Mouse (Mus musculus): ENCODE results near the gene Ndufaf3. TPM values are rescaled to one million over a fixed set of nuclear protein-coding genes. Genes with fewer than 3 reads are reported as not detected.

Ndufaf3 gene
- polyA plus RNA-seq, 1 experiment, result 46.3 TPM

DNA sequence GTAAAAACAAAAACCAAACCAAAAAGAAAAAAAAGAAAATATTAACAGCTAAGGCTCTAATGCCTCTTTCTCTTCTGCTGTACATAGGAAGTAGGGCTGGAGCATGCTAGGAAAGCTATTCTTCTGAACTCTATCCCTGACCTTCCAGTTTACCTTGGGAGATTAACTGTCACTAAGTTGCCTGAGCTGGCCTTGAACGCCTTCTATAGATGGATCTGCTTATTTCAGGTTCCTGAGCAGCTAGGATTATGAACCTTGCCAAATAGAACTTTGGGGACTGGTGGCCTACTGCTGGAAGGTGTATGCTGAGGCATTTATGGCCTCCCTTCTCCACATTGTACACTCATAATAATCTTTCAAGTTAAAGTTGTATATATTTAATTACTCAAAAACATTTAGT is 36.3 kb downstream of the Ndufaf3 start:
- Histone ChIP-seq H3K4me3 (replicated peaks; ENCODE audit: extremely low read depth, low read depth, low read length) (no peak overlapping the region), H3K4me1 (ENCODE audit: control insufficient read depth, insufficient read depth, low read length) (no peaks in the 10 kb centered on the region)
- 77% methylated on average over 1 of the region's 1 CpGs for WGBS
- TF ChIP-seq POLR2A (IDR thresholded peaks at IDR 0.05; ENCODE audit: borderline replicate concordance, extremely low read depth, low read depth, low read length) (no peak), CTCF (IDR thresholded peaks at IDR 0.05; ENCODE audit: insufficient read depth, low read length) (no peak)
- DNase-seq, result no peak

DNA sequence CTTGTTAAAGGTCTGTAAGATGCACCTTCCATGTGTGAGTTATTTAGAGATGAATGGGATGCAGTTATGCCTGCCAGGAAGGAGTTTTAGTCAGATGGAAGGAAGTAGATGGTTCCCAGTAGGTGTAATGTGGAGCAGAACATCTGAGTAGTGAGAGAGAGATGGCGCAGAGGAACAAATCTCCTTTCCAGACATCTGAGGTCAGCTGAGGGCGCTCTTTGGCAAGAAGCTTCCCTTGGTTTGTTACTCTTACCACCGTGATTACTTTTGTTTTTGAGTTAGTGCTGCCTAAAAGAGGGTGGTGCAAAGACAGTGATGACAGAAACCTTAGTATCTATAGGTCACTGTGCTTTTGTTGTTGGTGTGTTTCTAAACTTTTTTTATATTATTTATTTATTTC is 41.8 kb downstream of the Ndufaf3 start:
- TF ChIP-seq POLR2A (IDR thresholded peaks at IDR 0.05; ENCODE audit: borderline replicate concordance, extremely low read depth, low read depth, low read length), result no peak
- TF ChIP-seq CTCF (IDR thresholded peaks at IDR 0.05; ENCODE audit: insufficient read depth, low read length), result no peak
- 47% methylated on average over 3 of the region's 3 CpGs for WGBS
- no peak for DNase-seq
- Histone ChIP-seq H3K4me1 (ENCODE audit: control insufficient read depth, insufficient read depth, low read length) (peaks cover 4% of the 10 kb centered on the region), H3K4me3 (replicated peaks; ENCODE audit: extremely low read depth, low read depth, low read length) (no peak overlapping the region)

- Histone ChIP-seq H3K4me3 (replicated peaks; ENCODE audit: extremely low read depth, low read depth, low read length) (no peak overlapping the region), H3K4me1 (ENCODE audit: control insufficient read depth, insufficient read depth, low read length) (peaks cover 8% of the 10 kb centered on the region)
- no peak for TF ChIP-seq POLR2A (IDR thresholded peaks at IDR 0.05; ENCODE audit: borderline replicate concordance, extremely low read depth, low read depth, low read length)
- TF ChIP-seq CTCF (IDR thresholded peaks at IDR 0.05; ENCODE audit: insufficient read depth, low read length), result no peak
- WGBS, result 95% methylated on average over 4 of the region's 4 CpGs
- DNase-seq, result no peak
Observed at GRCm38 (mm10) chr9:108523341-108523740, 43.9 kb downstream of the Ndufaf3 start.

DNA sequence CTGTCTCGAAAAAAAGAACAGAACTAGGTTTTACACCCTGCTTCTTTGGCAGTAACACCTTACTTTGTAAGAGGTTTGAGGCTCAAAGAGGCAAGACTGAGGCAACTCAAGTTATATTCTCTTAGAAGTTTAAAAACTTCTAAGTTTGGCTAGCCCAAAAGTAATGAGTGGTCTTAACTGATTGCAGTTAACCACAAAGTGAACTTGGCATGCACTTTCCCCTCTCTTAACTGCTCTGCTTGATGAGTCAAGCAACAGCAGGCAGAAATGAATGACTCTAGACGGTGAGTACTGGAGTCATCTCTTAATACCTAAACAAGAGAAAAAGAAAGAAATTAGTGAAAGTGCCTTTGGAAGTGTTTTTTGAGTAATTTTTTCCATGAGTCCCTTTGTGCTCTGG is 45.6 kb downstream of the Ndufaf3 start:
- H3K4me3 ChIP-seq (replicated peaks; ENCODE audit: extremely low read depth, low read depth, low read length), result no peak overlapping the region
- WGBS, result 48% methylated on average over 2 of the region's 2 CpGs
- no peak for TF ChIP-seq CTCF (IDR thresholded peaks at IDR 0.05; ENCODE audit: insufficient read depth, low read length)
- TF ChIP-seq POLR2A (IDR thresholded peaks at IDR 0.05; ENCODE audit: borderline replicate concordance, extremely low read depth, low read depth, low read length), result no peak
- H3K4me1 ChIP-seq (ENCODE audit: control insufficient read depth, insufficient read depth, low read length), result peaks cover 8% of the 10 kb centered on the region
- no peak for DNase-seq

DNA sequence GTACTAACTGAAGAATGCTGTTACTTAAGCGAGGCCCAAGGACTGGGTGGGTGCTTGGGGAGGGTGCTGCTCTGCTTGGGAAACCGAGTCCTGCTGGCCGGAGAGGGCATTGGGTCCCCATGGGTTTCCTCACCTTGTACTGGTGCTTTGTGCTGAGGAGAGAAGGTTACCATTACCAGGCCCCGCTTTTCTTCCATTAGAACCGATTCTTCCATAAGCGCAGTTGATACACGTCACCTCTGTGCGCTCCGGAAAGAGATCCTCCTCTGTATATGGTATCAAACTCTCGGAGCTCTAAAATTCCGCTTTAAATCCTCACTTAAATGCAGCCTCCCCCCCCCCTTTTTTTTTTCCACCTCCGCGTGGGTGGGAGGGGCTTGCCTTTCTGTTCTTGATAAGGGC is 49.3 kb downstream of the Ndufaf3 start:
- no peak for DNase-seq
- WGBS, result 1% methylated on average over 13 of the region's 13 CpGs
- H3K4me1 ChIP-seq (ENCODE audit: control insufficient read depth, insufficient read depth, low read length), result peaks cover 5% of the 10 kb centered on the region; the same call in 1 of the 2 replicates
- H3K4me3 ChIP-seq (replicated peaks; ENCODE audit: extremely low read depth, low read depth, low read length), result peak overlapping the region; percentile 76
- TF ChIP-seq CTCF (IDR thresholded peaks at IDR 0.05; ENCODE audit: insufficient read depth, low read length), result no peak
- no peak for TF ChIP-seq POLR2A (IDR thresholded peaks at IDR 0.05; ENCODE audit: borderline replicate concordance, extremely low read depth, low read depth, low read length)

DNA sequence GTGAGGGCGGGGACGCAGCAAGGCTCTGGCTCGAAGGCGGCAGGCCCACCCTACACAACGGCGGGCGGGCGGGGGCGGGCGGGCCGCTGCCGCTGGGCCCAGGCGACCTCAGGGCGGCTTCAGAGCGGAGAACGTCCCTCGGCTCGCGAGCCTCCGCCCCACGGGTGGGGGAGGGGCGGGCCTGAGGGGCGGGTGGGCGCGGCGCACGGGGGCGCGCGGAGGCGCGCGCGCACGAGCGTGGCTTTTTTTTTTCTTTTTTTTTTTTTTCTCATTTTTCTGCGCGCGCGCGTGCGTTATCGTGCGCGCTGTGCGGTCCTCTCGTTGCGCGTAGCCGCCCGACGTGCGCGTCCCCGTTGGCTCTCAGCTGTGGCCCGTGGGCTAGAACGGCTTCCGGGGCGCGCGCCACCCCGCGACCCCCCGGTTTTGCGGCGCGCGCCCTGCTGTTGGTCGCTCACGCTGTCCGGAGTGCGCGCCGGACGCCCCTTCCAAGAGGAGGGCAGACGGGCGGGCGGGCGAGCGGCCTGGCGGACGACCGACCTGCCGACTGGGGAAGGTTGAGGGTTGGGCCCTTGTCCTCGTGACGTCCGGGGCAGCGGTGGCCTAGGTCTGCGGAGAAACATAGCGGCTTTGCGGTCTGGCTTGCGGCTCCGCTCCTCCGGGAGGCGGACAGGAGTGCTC is 49.8 kb downstream of the Ndufaf3 start:
- H3K4me1 ChIP-seq (ENCODE audit: control insufficient read depth, insufficient read depth, low read length), result peaks cover 5% of the 10 kb centered on the region; the same call in 1 of the 2 replicates
- peak; percentile 79 for DNase-seq
- peak overlapping the region; percentile 76 for H3K4me3 ChIP-seq (replicated peaks; ENCODE audit: extremely low read depth, low read depth, low read length)
- WGBS, result under 1% methylated on average over 64 of the region's 95 CpGs
- TF ChIP-seq CTCF (IDR thresholded peaks at IDR 0.05; ENCODE audit: insufficient read depth, low read length) (no peak), POLR2A (IDR thresholded peaks at IDR 0.05; ENCODE audit: borderline replicate concordance, extremely low read depth, low read depth, low read length) (no peak)

GRCm38 (mm10) chr9:108516380-108517251 is 50.6 kb downstream of the Ndufaf3 start, which contains the start of gene Qrich1:
TSS of gene Qrich1 (plus strand) at chr9:108516806.
- H3K4me3 ChIP-seq (replicated peaks; ENCODE audit: extremely low read depth, low read depth, low read length), result peak within 1 kb of the TSS; percentile 76
- H3K4me1 ChIP-seq (ENCODE audit: control insufficient read depth, insufficient read depth, low read length), result peaks cover 3% of the 10 kb centered on the region; the same call in 1 of the 2 replicates
- TF ChIP-seq POLR2A (IDR thresholded peaks at IDR 0.05; ENCODE audit: borderline replicate concordance, extremely low read depth, low read depth, low read length) (peak; percentile 84), CTCF (IDR thresholded peaks at IDR 0.05; ENCODE audit: insufficient read depth, low read length) (no peak)
- DNase-seq, result peak; percentile 96
- WGBS, result 1% methylated on average over 55 of the region's 55 CpGs

Other genes with a start within 250 kb of the Ndufaf3 start
- gene Gpx1, start 228.5 kb downstream of the Ndufaf3 start, polyA plus RNA-seq (2012; rRNA removed), result 1,012 and 1,202 TPM in 2 replicates
- 59.4 and 75.6 TPM in 2 replicates for gene Usp4, start 219.6 kb downstream of the Ndufaf3 start, polyA plus RNA-seq (2012; rRNA removed)
- gene 1700102P08Rik, start 174.6 kb downstream of the Ndufaf3 start, polyA plus RNA-seq (2012; rRNA removed), result 0.58 and 0.66 TPM in 2 replicates
- gene Ccdc36, start 138.9 kb downstream of the Ndufaf3 start, polyA plus RNA-seq (2012; rRNA removed), result not detected in 2 replicates
- not detected in 2 replicates for gene BC048562, start 131.0 kb downstream of the Ndufaf3 start, polyA plus RNA-seq (2012; rRNA removed)
- gene Ccdc71, start 106.9 kb downstream of the Ndufaf3 start, polyA plus RNA-seq (2012; rRNA removed), result 26.8 and 27.2 TPM in 2 replicates
- gene Klhdc8b, start 105.9 kb downstream of the Ndufaf3 start, polyA plus RNA-seq (2012; rRNA removed), result 108 and 109 TPM in 2 replicates
- gene Lamb2, start 87.7 kb downstream of the Ndufaf3 start, polyA plus RNA-seq (2012; rRNA removed), result 189 and 231 TPM in 2 replicates
- 134 and 161 TPM in 2 replicates for gene Usp19, start 76.8 kb downstream of the Ndufaf3 start, polyA plus RNA-seq (2012; rRNA removed)
- 140 and 204 TPM in 2 replicates for gene Qars, start 59.7 kb downstream of the Ndufaf3 start, polyA plus RNA-seq (2012; rRNA removed)
- gene Qrich1, start 50.6 kb downstream of the Ndufaf3 start, polyA plus RNA-seq (2012; rRNA removed), result 64.4 and 76.6 TPM in 2 replicates
- 63.3 and 66.6 TPM in 2 replicates for gene Impdh2, start 7.1 kb downstream of the Ndufaf3 start, polyA plus RNA-seq (2012; rRNA removed)
- gene Dalrd3, start 2.5 kb upstream of the Ndufaf3 start, polyA plus RNA-seq (2012; rRNA removed), result 183 and 199 TPM in 2 replicates
- 58.7 and 67.6 TPM in 2 replicates for gene Wdr6, start 11.3 kb upstream of the Ndufaf3 start, polyA plus RNA-seq (2012; rRNA removed)
- gene P4htm, start 30.2 kb upstream of the Ndufaf3 start, polyA plus RNA-seq (2012; rRNA removed), result 19.6 and 22.4 TPM in 2 replicates
- 24.6 and 35.4 TPM in 2 replicates for gene Arih2, start 82.0 kb upstream of the Ndufaf3 start, polyA plus RNA-seq (2012; rRNA removed)
- gene Slc25a20, start 94.7 kb upstream of the Ndufaf3 start, polyA plus RNA-seq (2012; rRNA removed), result 22.3 and 24.4 TPM in 2 replicates
- gene Prkar2a, start 121.9 kb upstream of the Ndufaf3 start, polyA plus RNA-seq (2012; rRNA removed), result 22.3 and 26.1 TPM in 2 replicates
- 66.1 and 69.4 TPM in 2 replicates for gene Ip6k2, start 216.4 kb upstream of the Ndufaf3 start, polyA plus RNA-seq (2012; rRNA removed)
- gene Nckipsd, start 240.9 kb upstream of the Ndufaf3 start, polyA plus RNA-seq (2012; rRNA removed), result 34.1 and 42.9 TPM in 2 replicates

Measured in lung, adult 2 months (tissue).